Comparison of ENCODE assay signal across 8 mouse cellular contexts in genomic region chr9:40482351-40483084, GRCm38 (mm10). TPM values are rescaled to one million over a fixed set of nuclear protein-coding genes. Genes with fewer than 3 reads are reported as not detected.
DNase-seq lines count a peak whose midpoint lies in the region; ATAC-seq and TF ChIP-seq lines count a peak whose summit lies in the region.
"Not testable (repeated sequence)": the region's sequence is repeated elsewhere in the genome, so short reads cannot be mapped to it uniquely, and the experiment has no call there.

No protein-coding gene starts in this region.

- H3K27ac ChIP-seq in brown adipose tissue, adult 24 weeks (replicated peaks; ENCODE audit: low read depth, low read length); heart, embryonic 14.5 days (replicated peaks in 1 of 2; ENCODE audit: control insufficient read depth in 1 of 2, insufficient read depth in 1 of 2, low read depth in 2 of 2, low read length in 2 of 2); midbrain, embryonic 11.5 days (ENCODE audit: low read depth, low read length); spleen, adult 2 months (ENCODE audit: insufficient read depth, low read length): not testable (repeated sequence)

- TF ChIP-seq CTCF in lung, adult 2 months (IDR thresholded peaks at IDR 0.05; ENCODE audit: insufficient read depth, low read length); spleen, adult 2 months (IDR thresholded peaks at IDR 0.05; ENCODE audit: extremely low read depth, insufficient read depth, insufficient read length, insufficient replicate concordance): not testable (repeated sequence)

- H3K4me2 ChIP-seq in heart, embryonic 14.5 days (ENCODE audit: low read length); midbrain, embryonic 11.5 days: not testable (repeated sequence)

- H3K4me3 ChIP-seq in brown adipose tissue, adult 24 weeks (ENCODE audit: insufficient read depth, low read depth, low read length): peak overlapping the region; percentile 23; the same call in 1 of the 2 replicates
- not testable (repeated sequence) for H3K4me3 ChIP-seq in heart, embryonic 14.5 days (ENCODE audit: control insufficient read depth in 1 of 2, insufficient read depth in 1 of 2, low read depth in 1 of 2, low read length in 2 of 2); midbrain, embryonic 11.5 days (ENCODE audit: low read depth, low read length)
- peak overlapping the region; percentile 21 for H3K4me3 ChIP-seq in lung, adult 2 months (replicated peaks; ENCODE audit: extremely low read depth, low read depth, low read length)
- peak overlapping the region; percentile 41; the same call in 1 of the 2 replicates for H3K4me3 ChIP-seq in spleen, adult 2 months (ENCODE audit: extremely low read depth, insufficient read depth, insufficient read length)

- not testable (repeated sequence) for TF ChIP-seq POLR2A in lung, adult 2 months (IDR thresholded peaks at IDR 0.05; ENCODE audit: borderline replicate concordance, extremely low read depth, low read depth, low read length); spleen, adult 2 months (IDR thresholded peaks at IDR 0.05; ENCODE audit: low read depth, low read length)

- DNase-seq in 416B (ENCODE audit: low read depth): peak; percentile 35
- peak; percentile 14 for DNase-seq in R1 (ENCODE audit: low read depth, low spot score)
- DNase-seq in lung, adult 2 months; spleen, adult 2 months (ENCODE audit: low read depth in 1 of 2, low spot score in 2 of 2): not testable (repeated sequence)
- DNase-seq in midbrain, embryonic 11.5 days (ENCODE audit: low spot score, missing footprints): peak; percentile 49

- H3K9ac ChIP-seq in heart, embryonic 14.5 days (ENCODE audit: low read length): 0 out of 2 replicates have a peak overlapping the region, but pooled peaks have one; percentile 21
- H3K9ac ChIP-seq in midbrain, embryonic 11.5 days (ENCODE audit: low read length): not testable (repeated sequence)

- WGBS in heart, embryonic 14.5 days: 53% methylated on average over 7 of the region's 7 CpGs
- WGBS in lung, adult 2 months: 53% methylated on average over 7 of the region's 7 CpGs
- WGBS in midbrain, embryonic 11.5 days: 72% methylated on average over 7 of the region's 7 CpGs
- 42% methylated on average over 7 of the region's 7 CpGs for WGBS in spleen, adult 2 months

- H3K9me3 ChIP-seq in heart, embryonic 14.5 days (ENCODE audit: control insufficient read depth, low read length); midbrain, embryonic 11.5 days (ENCODE audit: control insufficient read depth, low read length): not testable (repeated sequence)

- not testable (repeated sequence) for H3K36me3 ChIP-seq in heart, embryonic 14.5 days (ENCODE audit: control insufficient read depth, insufficient read depth, low read length); midbrain, embryonic 11.5 days (ENCODE audit: control insufficient read depth, insufficient read depth, low read length); spleen, adult 2 months (ENCODE audit: control insufficient read depth, insufficient read depth, low read length)

- peak; percentile 82 for ATAC-seq in CD4-positive, CD25-positive, alpha-beta regulatory T cell, adult 4 months
- not testable (repeated sequence) for ATAC-seq in heart, embryonic 14.5 days (ENCODE audit: insufficient number of reproducible peaks, insufficient read depth, low FRiP score, low read depth); midbrain, embryonic 11.5 days (ENCODE audit: low FRiP score)

- not testable (repeated sequence) for H3K27me3 ChIP-seq in heart, embryonic 14.5 days (ENCODE audit: control insufficient read depth, insufficient read depth, low read length); midbrain, embryonic 11.5 days (ENCODE audit: control insufficient read depth, insufficient read depth, low read length); spleen, adult 2 months (ENCODE audit: control insufficient read depth, insufficient read depth, low read length)

- H3K4me1 ChIP-seq in brown adipose tissue, adult 24 weeks (ENCODE audit: control insufficient read depth, insufficient read depth, insufficient read length, low read length); lung, adult 2 months (ENCODE audit: control insufficient read depth, insufficient read depth, low read length); midbrain, embryonic 11.5 days (ENCODE audit: control insufficient read depth, insufficient read depth, low read length); spleen, adult 2 months (ENCODE audit: control insufficient read depth, insufficient read depth, insufficient read length): not testable (repeated sequence)
- peaks cover 9 to 21% of the 10 kb centered on the region in 2 experiments for H3K4me1 ChIP-seq in heart, embryonic 14.5 days (ENCODE audit: control insufficient read depth in 2 of 2, insufficient read depth in 2 of 2, low read length in 2 of 2)

RNA-seq across cellular contexts. Expression of gene Gramd1b, which starts 48.7 kb away (rescaled TPM):
- 10 to 100 TPM; 57.6 to 69.2 TPM for polyA plus RNA-seq in CD4-positive, CD25-positive, alpha-beta regulatory T cell, adult 4 months (2017; shearing (Covaris generic))
- polyA plus RNA-seq in brown adipose tissue, adult 24 weeks (2012; ENCODE audit: insufficient read depth, insufficient read length, missing spikeins): 2.9 and 5.4 TPM in 2 replicates
- polyA plus RNA-seq in heart, embryonic 14.5 days (2014; fragmentation: Nextera tagmentation; extraction: Ambion mirVana): 6.1 and 6.5 TPM in 2 replicates
- polyA plus RNA-seq in lung, adult 2 months (2012; rRNA removed): 14.9 and 19.0 TPM in 2 replicates
- polyA plus RNA-seq in midbrain, embryonic 11.5 days (2014; fragmentation: Nextera tagmentation; extraction: Ambion mirVana): 2.3 and 2.5 TPM in 2 replicates
- polyA plus RNA-seq in spleen, adult 2 months (2012; rRNA removed): 16.5 and 20.3 TPM in 2 replicates
